Mouse (Mus musculus) gastrocnemius, adult 2 months (tissue): ENCODE data around the gene Olfr1032. TPM values are rescaled to one million over a fixed set of nuclear protein-coding genes. Genes with fewer than 3 reads are reported as not detected.
"Not testable (repeated sequence)": the region's sequence is repeated elsewhere in the genome, so short reads cannot be mapped to it uniquely, and the experiment has no call there.

ENCODE experiments used
- DNase-seq: peaks from one replicate; pipeline ENCODE4 v3.0.0; 2022
- H3K27ac ChIP-seq: fragments of 200-600 bp; 2 replicates; pipeline ENCODE4 v1.8.1; 2022; ENCODE audit warnings: mild to moderate bottlenecking
- H3K4me3 ChIP-seq: fragments of 200-600 bp; 2 replicates; pipeline ENCODE4 v1.8.1; 2022; ENCODE audit warnings: mild to moderate bottlenecking, moderate library complexity
- CTCF ChIP-seq: fragments of 200-600 bp; IDR thresholded peaks from 2 replicates; pipeline ENCODE4 v1.8.1; 2022; ENCODE audit warnings: antibody characterized with exemption, mild to moderate bottlenecking, moderate library complexity
- intact Hi-C: fragments of 180-260 bp; cut with DNase I; formaldehyde crosslinking; loops from one replicate; pipeline ENCODE4 v1.15.1; 2025
- long read RNA-seq, 2 experiments: library from polyadenylated mRNA; stranded (forward); transcript quantifications; one replicate each; pipeline ENCODE4 v2.0.0; 2021
- total RNA-seq, 2 experiments: library from RNA; stranded (reverse); gene quantifications; 2 replicates each; pipeline ENCODE4 v1.2.3; 2021

Olfr1032 gene
- total RNA-seq: not detected
- long read RNA-seq, experiment 1: 0 reads
- long read RNA-seq, experiment 2: 0 reads

DNA sequence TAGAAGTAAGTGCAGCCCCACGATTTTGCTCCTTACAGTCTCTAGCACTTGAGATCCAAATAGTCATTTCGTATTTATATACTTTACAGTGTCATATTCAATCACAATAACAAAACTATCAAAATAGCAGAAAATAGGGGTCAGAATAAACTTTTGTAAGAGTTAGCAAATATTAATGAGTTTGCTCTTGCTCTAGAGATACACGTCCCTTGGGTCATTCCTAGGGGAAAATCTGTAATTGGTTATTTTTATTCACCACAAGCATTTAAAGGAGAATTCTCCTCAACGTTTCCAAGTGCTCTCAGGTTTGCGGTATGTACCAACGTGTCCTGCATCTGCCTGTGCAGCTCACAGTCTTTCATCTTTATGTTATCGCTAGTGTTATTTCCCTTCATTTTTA, at the start of gene Olfr1032:
Gene Olfr1032, plus strand, starts transcription at position 301 of the 400 bp plus-strand sequence.
- H3K27ac ChIP-seq: no peak within 1 kb of the TSS
- no peak for TF ChIP-seq CTCF
- DNase-seq: no peak
- H3K4me3 ChIP-seq: no peak within 1 kb of the TSS
- intact Hi-C loops: no loop called here

- TF ChIP-seq CTCF: no peak
- Histone ChIP-seq H3K4me3 (no peak within 1 kb of the TSS), H3K27ac (no peak within 1 kb of the TSS)
- intact Hi-C loops: no loop called here
- no peak for DNase-seq
Measured at GRCm38 (mm10) chr2:85973595-85973994, 31.7 kb upstream of the Olfr1032 start, which contains the start of gene Olfr1029. TSS of gene Olfr1029 (plus strand) at chr2:85973895.

DNA sequence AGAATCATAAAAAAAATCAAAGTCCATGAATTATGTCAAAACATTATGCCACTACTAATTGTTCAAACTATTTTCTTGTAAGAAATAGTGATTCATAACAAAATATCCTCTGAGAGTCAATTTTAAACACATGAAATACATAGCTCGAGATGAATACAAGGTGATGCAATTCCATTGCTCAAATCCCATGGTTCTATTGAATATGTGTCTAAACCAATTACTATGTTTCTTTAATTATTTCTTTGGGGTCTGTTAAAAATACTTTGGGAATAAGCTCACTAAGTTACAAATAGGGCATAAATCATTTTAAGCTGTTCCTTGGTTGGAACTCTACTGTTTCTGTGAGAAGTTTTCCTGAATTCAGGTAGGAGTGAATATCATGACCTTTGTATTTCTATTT, 26.4 kb upstream of the Olfr1032 start, which contains the start of gene Olfr1030:
Gene Olfr1030, plus strand, starts transcription at position 301 of the 400 bp plus-strand sequence.
- Histone ChIP-seq H3K27ac (no peak within 1 kb of the TSS), H3K4me3 (no peak within 1 kb of the TSS)
- no peak for TF ChIP-seq CTCF
- intact Hi-C loops: no loop called here
- DNase-seq: no peak

GRCm38 (mm10) chr2:85990004-85990403, 15.3 kb upstream of the Olfr1032 start, which contains the start of gene Olfr1031:
TSS of gene Olfr1031 (plus strand) at chr2:85990304.
- no peak within 1 kb of the TSS for H3K27ac ChIP-seq

GRCm38 (mm10) chr2:86020406-86020805, 15.1 kb downstream of the Olfr1032 start, which contains the start of gene Olfr1033:
TSS of gene Olfr1033 (plus strand) at chr2:86020633.
- DNase-seq: not testable (repeated sequence)
- Histone ChIP-seq H3K4me3 (peak within 1 kb of the TSS; percentile 64), H3K27ac (peak within 1 kb of the TSS; percentile 24; the same call in 1 of the 2 replicates)

More at GRCm38 (mm10) chr2:85990004-85990403, 15.3 kb upstream of the Olfr1032 start, which contains the start of gene Olfr1031:
- no peak within 1 kb of the TSS for H3K4me3 ChIP-seq
- TF ChIP-seq CTCF: no peak
- no peak for DNase-seq
- intact Hi-C loops: no loop called here

DNA sequence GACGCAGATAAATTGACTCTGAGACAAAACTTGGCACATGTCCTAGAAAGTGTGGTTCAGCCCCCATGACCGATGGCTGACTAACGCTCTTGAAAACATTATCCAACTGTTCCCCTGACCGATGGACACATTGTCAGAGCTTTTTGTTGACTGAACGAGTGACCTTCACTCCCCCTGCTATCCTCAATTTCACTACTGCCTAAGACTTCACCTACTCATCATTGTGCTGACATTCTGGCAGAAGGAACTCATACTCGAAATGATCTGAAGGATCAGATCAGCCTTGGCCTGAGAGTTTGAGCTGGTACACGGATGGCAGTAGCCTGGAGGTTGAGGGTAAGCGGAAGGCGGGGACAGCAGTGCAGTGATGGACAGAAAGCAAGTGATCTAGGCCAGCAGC, 16.2 kb downstream of the Olfr1032 start:
- H3K27ac ChIP-seq, intact Hi-C loops, H3K4me3 ChIP-seq, DNase-seq: not testable (repeated sequence)

More at GRCm38 (mm10) chr2:86020406-86020805, 15.1 kb downstream of the Olfr1032 start, which contains the start of gene Olfr1033:
- intact Hi-C loops: not testable (repeated sequence)

DNA sequence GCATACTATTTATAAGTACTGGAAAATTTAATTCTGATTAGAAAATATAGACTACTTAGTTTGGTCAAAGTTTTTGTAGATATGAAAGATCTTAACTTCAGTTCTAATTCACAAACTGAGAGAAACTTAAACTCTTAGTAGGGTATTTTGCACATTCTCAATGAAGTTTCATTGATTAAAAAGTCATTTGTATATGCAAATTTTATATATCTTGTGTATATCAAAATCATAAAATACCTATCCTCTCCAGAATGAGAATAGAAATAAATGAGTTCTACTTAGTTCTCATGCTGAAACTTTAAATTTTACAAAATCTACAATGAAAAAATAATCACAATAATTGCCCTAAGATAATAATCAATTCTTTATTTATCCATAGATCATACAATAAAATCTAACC, 40.2 kb downstream of the Olfr1032 start, which contains the start of gene Olfr1034:
Gene Olfr1034, plus strand, starts transcription at position 301 of the 400 bp plus-strand sequence.
- DNase-seq: no peak
- intact Hi-C loops: no loop called here
- Histone ChIP-seq H3K27ac (no peak within 1 kb of the TSS), H3K4me3 (no peak within 1 kb of the TSS)
- no peak for TF ChIP-seq CTCF

DNA sequence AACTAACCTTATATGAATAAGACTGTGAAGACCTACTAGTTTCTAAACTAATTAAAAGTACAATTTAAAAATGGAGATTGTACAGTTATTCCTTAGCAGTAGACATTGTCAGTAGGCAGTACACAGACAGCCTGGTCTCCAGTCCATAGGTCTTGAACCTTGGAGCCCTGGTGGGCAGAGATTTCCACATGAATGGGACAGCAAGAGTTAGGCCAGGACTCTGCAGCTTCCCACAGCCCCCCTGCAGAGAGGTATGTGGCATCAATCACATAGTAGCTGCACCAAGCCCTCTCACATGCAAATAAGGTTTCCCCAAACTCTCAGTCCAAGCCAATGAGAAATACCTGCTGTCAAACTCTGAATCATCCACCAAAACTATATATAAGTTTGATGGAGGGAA, 45.4 kb downstream of the Olfr1032 start:
- H3K4me3 ChIP-seq, DNase-seq, intact Hi-C loops, H3K27ac ChIP-seq: not testable (repeated sequence)

Other genes starting within 250 kb of the Olfr1032 start
- not detected for gene Olfr1012, start 242.8 kb upstream of the Olfr1032 start, total RNA-seq
- gene Olfr1013, start 238.4 kb upstream of the Olfr1032 start, total RNA-seq: not detected
- not detected for gene Olfr1014, start 232.8 kb upstream of the Olfr1032 start, total RNA-seq
- not detected for gene Olfr1015, start 223.5 kb upstream of the Olfr1032 start, total RNA-seq
- not detected for gene Olfr1016, start 203.0 kb upstream of the Olfr1032 start, total RNA-seq
- not detected for gene Olfr1018, start 187.1 kb upstream of the Olfr1032 start, total RNA-seq
- gene Olfr1019, start 160.1 kb upstream of the Olfr1032 start, total RNA-seq: not detected
- not detected for gene Olfr1020, start 158.5 kb upstream of the Olfr1032 start, total RNA-seq
- not detected for gene Olfr1022, start 136.9 kb upstream of the Olfr1032 start, total RNA-seq
- gene Olfr1023, start 119.9 kb upstream of the Olfr1032 start, total RNA-seq: not detected
- not detected for gene Olfr1024, start 100.5 kb upstream of the Olfr1032 start, total RNA-seq
- not detected for gene Olfr1025-ps1, start 90.3 kb upstream of the Olfr1032 start, total RNA-seq
- gene Olfr1026, start 84.0 kb upstream of the Olfr1032 start, total RNA-seq: not detected
- not detected for gene Olfr1028, start 55.1 kb upstream of the Olfr1032 start, total RNA-seq
- not detected for gene Olfr1029, start 31.6 kb upstream of the Olfr1032 start, total RNA-seq
- gene Olfr1030, start 26.3 kb upstream of the Olfr1032 start, total RNA-seq: not detected
- gene Olfr1031, start 15.2 kb upstream of the Olfr1032 start, total RNA-seq: not detected
- gene Olfr1033, start 15.1 kb downstream of the Olfr1032 start, total RNA-seq: under 1 TPM in 1 of 2 experiments, not detected in 1; 0.14 TPM
- not detected for gene Olfr1034, start 40.3 kb downstream of the Olfr1032 start, total RNA-seq
- gene Olfr1036, start 68.5 kb downstream of the Olfr1032 start, total RNA-seq: not detected
- not detected for gene Olfr1037, start 81.8 kb downstream of the Olfr1032 start, total RNA-seq
- gene Olfr1039, start 130.4 kb downstream of the Olfr1032 start, total RNA-seq: not detected
- gene Olfr1040, start 141.2 kb downstream of the Olfr1032 start, total RNA-seq: not detected
- gene Olfr1042, start 156.3 kb downstream of the Olfr1032 start, total RNA-seq: not detected
- gene Olfr1043, start 162.0 kb downstream of the Olfr1032 start, total RNA-seq: not detected
- not detected for gene Olfr1044, start 172.3 kb downstream of the Olfr1032 start, total RNA-seq
- gene Olfr52, start 180.1 kb downstream of the Olfr1032 start, total RNA-seq: not detected
- gene Olfr1045, start 197.5 kb downstream of the Olfr1032 start, total RNA-seq: not detected
- gene Olfr1046, start 213.8 kb downstream of the Olfr1032 start, total RNA-seq: not detected
- not detected for gene Olfr1047, start 225.9 kb downstream of the Olfr1032 start, total RNA-seq
- gene Olfr1048, start 234.7 kb downstream of the Olfr1032 start, total RNA-seq: not detected